Mouse (Mus musculus): ENCODE measurements around the gene Bmp2k. TPM values are rescaled to one million over a fixed set of nuclear protein-coding genes. Genes with fewer than 3 reads are reported as not detected.

The Bmp2k gene
- polyA plus RNA-seq, 1 experiment = 15.5 TPM

DNA sequence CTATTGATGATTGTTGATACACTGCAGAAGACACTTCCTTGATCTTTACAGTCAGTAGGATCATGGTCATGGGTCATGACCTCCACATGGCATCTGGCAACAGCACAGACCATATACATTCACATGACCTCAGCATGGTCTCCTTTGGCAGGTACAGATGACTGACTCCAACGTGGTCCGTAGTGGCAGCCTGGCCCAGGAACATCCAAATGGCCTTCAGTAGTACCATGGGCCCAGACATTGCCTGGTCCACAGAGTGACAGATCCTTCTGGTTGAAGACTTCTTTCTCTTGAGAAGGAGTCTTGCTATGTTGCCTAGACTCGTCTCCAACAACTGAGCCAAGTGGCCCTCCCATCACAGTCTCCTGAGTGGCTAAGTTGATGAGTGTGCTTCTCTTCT, 10.6 kb upstream of the Bmp2k start:
- Histone ChIP-seq H3K27me3 (replicated peaks) (no peaks in the 10 kb centered on the region), H3K36me3 (replicated peaks; ENCODE audit: low read length) (no peaks in the 10 kb centered on the region), H3K4me3 (replicated peaks) (peak overlapping the region; percentile 64), H3K9me3 (no peaks in the 10 kb centered on the region), H3K4me1 (peaks cover 58% of the 10 kb centered on the region)
- TF ChIP-seq FLI1 (IDR thresholded peaks at IDR 0.05; ENCODE audit: low read length) (no peak), GATA1 (IDR thresholded peaks at IDR 0.05; ENCODE audit: borderline replicate concordance, low read length) (no peak)

DNA sequence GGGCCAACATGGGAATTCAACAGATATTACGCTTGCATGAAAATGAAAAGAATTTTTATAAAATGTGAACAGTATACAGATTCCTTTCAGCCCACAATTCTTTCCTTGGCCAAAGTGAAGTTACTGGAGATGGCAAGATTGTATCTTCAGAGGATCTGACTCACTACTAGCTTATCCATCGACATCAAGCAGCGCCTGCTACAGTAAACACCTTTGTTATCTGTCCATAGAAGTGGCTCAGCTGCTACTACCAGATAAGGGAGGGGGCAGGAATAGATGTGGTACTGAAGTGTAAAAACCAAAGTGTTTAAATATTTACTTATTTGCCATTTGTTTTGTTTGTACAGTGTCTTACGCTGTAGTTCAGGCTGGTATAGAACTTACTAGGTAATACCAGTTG, 8.6 kb upstream of the Bmp2k start:
- Histone ChIP-seq H3K9me3 (no peaks in the 10 kb centered on the region), H3K27me3 (replicated peaks) (no peaks in the 10 kb centered on the region), H3K4me3 (replicated peaks) (no peak overlapping the region), H3K4me1 (peaks cover 55% of the 10 kb centered on the region), H3K36me3 (replicated peaks; ENCODE audit: low read length) (no peaks in the 10 kb centered on the region)
- TF ChIP-seq FLI1 (IDR thresholded peaks at IDR 0.05; ENCODE audit: low read length) = no peak
- TF ChIP-seq GATA1 (IDR thresholded peaks at IDR 0.05; ENCODE audit: borderline replicate concordance, low read length) = no peak

DNA sequence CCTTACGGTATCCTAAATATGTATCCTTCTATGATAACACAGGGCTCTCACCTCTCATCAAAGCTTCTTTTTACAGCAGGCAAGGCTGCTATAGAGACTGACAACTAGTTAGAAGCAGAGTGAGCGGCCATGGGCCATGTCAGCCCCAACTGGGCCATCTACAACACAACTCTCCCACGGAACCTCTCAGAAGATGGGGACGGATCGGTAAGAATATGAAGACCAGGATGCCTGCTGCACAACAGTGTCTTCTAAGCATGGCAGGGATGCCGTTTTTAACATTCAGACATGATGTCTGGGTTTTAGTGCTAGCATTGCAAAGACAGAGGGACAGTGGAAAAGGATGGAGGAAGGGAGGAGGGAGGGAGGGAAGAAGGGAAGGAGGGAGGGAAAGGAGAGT, 6.3 kb upstream of the Bmp2k start:
- Histone ChIP-seq H3K9me3 (no peaks in the 10 kb centered on the region), H3K4me3 (replicated peaks) (no peak overlapping the region), H3K36me3 (replicated peaks; ENCODE audit: low read length) (peaks cover 5% of the 10 kb centered on the region), H3K27me3 (replicated peaks) (no peaks in the 10 kb centered on the region), H3K4me1 (peaks cover 69% of the 10 kb centered on the region)
- no peak for TF ChIP-seq GATA1 (IDR thresholded peaks at IDR 0.05; ENCODE audit: borderline replicate concordance, low read length)

DNA sequence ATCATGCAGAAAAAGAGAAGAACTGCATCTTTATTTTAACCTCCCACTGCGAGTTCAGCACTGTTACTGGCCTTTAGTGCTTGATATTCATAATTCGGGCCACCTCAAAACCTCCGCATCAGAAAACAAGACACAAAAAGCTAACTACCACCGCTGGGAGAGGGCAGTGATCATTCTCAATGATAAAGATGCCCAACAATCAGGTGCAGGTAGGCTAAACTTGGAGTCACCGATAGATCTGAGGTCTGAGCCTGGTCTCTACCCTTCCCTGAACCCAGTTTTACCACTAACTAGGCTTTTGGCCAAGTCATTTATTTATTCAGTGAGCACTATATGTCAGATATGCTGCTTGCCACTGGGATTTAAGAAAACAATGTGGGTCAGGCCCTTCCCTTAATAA, 4.8 kb upstream of the Bmp2k start:
- peaks cover 65% of the 10 kb centered on the region for H3K4me1 ChIP-seq
- no peak overlapping the region for H3K4me3 ChIP-seq (replicated peaks)
- no peaks in the 10 kb centered on the region for H3K27me3 ChIP-seq (replicated peaks)
- H3K9me3 ChIP-seq = no peaks in the 10 kb centered on the region
- TF ChIP-seq FLI1 (IDR thresholded peaks at IDR 0.05; ENCODE audit: low read length) = no peak
- no peak for TF ChIP-seq GATA1 (IDR thresholded peaks at IDR 0.05; ENCODE audit: borderline replicate concordance, low read length)
- peaks cover 5% of the 10 kb centered on the region for H3K36me3 ChIP-seq (replicated peaks; ENCODE audit: low read length)

DNA sequence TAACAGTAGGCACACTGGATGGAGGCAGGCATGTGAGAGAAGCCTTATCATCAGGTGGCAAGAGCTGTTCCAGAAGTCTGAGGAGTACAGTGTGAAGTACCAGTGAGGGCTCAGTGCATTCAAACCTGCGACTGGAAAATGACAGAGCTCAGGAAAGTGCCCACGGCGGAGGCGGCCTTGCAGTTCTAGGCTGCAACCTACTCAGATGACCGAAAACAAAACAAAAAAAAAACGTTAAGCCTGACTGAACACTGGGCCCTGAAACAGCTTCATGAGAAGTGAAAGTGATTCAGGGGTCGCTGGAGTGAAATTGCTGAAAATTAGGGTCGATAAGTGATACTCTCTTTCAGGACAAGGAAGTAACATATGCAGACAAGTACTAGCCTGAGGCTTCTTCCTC, 4.4 kb upstream of the Bmp2k start:
- Histone ChIP-seq H3K9me3 (no peaks in the 10 kb centered on the region), H3K4me3 (replicated peaks) (no peak overlapping the region), H3K27me3 (replicated peaks) (no peaks in the 10 kb centered on the region), H3K4me1 (peaks cover 64% of the 10 kb centered on the region), H3K36me3 (replicated peaks; ENCODE audit: low read length) (peaks cover 5% of the 10 kb centered on the region)
- TF ChIP-seq FLI1 (IDR thresholded peaks at IDR 0.05; ENCODE audit: low read length) = no peak

DNA sequence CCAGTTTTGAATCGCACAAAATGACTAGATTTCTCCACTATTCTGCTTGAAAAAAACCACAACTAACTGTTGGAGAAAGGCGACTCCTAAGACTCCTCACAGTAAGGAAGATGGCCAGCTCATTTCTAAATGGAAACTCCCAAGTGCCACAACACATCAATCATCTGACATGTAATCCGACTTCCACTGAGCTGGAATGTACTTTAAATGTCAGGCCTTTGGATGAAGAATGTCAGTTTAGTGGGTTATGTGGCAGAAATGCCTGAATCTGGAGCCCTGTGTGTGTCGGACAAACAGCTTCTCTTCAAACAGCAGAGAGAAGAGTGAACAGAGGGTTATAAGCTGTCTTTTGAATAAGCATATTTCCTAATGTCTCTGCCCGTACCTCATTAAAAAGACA, 1.7 kb upstream of the Bmp2k start:
- Histone ChIP-seq H3K36me3 (replicated peaks; ENCODE audit: low read length) (peaks cover 24% of the 10 kb centered on the region), H3K4me3 (replicated peaks) (peak overlapping the region; percentile 28), H3K4me1 (peaks cover 61% of the 10 kb centered on the region), H3K9me3 (no peaks in the 10 kb centered on the region), H3K27me3 (replicated peaks) (no peaks in the 10 kb centered on the region)
- TF ChIP-seq GATA1 (IDR thresholded peaks at IDR 0.05; ENCODE audit: borderline replicate concordance, low read length) = no peak
- TF ChIP-seq FLI1 (IDR thresholded peaks at IDR 0.05; ENCODE audit: low read length) = no peak

DNA sequence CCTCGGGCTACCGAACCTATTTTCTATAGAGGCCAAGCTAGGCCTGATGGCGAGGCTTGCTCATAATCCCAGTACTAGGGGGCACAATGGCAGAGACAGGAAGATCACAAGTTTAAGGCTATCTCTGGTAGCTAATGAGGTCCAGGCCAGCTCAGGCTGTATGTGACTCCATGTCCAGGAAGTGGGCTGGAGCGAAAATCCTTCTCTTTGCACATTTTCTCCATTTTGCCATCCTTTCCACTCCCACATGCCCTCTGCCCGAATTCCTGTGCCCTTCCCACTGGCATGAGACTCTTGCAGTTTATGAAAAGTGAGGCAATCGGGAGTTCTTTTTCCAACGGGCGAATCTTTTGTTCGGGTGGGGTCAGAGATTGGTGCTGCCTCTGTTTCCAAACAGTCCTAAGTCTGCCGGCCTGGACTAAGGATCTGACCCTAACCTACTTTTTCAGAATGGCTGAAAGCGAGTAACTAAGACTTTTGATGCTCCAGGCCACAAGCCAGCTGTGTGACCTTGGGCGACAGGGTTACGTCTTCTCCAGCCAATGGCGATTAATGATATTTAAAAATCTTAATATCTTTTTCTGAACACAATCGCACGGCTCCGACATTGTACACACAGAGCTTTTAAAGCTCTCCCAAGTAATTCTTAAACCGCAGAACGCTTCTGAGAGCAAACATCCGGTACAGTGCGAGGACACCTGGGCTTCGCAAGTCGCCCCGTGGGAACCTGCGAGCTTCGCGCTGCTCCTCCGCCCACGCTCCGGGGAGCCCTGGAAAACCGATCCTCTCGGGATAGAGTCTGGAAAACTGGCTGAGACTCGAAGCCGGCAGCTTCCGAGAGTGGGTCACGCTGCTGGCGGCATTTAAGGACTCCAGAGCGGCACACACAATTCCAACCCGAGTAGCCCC, 834 bp upstream of the Bmp2k start:
- H3K4me1 ChIP-seq = peaks cover 63% of the 10 kb centered on the region

DNA sequence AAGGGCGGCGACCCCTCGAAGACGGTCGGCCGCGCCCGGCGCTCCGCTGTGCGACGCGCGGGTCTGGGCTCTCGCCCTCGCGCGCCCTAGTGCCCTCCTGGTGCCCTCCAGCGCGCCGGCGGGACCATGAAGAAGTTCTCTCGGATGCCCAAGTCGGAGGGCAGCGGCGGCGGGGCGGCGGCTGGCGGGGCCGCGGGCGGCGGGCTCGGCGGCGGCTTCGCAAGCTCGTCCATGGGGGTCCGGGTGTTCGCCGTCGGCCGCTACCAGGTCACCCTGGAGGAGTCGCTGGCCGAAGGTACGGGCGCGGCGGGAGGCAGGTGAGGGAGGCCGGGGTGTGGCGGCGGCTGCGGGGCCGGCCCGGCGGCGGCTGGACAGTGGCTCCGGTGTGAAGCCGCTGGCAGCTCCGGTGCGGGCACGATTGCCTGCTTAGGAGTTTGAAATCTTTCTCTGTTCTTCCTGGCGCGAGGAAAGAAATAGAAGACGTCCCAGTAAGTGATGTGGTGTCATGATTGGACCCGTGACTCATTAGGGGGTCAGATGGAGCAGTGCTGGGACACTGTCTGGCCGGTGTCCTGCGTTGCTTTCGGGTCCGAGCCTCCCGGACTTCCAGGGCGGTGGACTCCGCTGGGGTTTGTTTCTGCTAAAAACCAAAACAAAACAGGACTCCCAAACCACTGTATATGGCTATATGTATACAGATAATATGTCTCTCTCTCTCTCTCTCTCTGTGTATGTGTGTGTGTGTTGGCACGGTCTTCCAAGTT, 495 bp downstream of the Bmp2k start:
- Histone ChIP-seq H3K27me3 (replicated peaks) (no peaks in the 10 kb centered on the region), H3K4me1 (peaks cover 72% of the 10 kb centered on the region), H3K9me3 (no peaks in the 10 kb centered on the region), H3K4me3 (replicated peaks) (peak overlapping the region; percentile 98), H3K36me3 (replicated peaks; ENCODE audit: low read length) (peaks cover 46% of the 10 kb centered on the region)
- TF ChIP-seq GATA1 (IDR thresholded peaks at IDR 0.05; ENCODE audit: borderline replicate concordance, low read length) (no peak), FLI1 (IDR thresholded peaks at IDR 0.05; ENCODE audit: low read length) (no peak)

More for the DNA sequence above, 834 bp upstream of the Bmp2k start:
- no peaks in the 10 kb centered on the region for H3K27me3 ChIP-seq (replicated peaks)
- H3K36me3 ChIP-seq (replicated peaks; ENCODE audit: low read length) = peaks cover 33% of the 10 kb centered on the region
- no peaks in the 10 kb centered on the region for H3K9me3 ChIP-seq
- peak overlapping the region; percentile 98 for H3K4me3 ChIP-seq (replicated peaks)
- TF ChIP-seq GATA1 (IDR thresholded peaks at IDR 0.05; ENCODE audit: borderline replicate concordance, low read length) = no peak
- TF ChIP-seq FLI1 (IDR thresholded peaks at IDR 0.05; ENCODE audit: low read length) = no peak

DNA sequence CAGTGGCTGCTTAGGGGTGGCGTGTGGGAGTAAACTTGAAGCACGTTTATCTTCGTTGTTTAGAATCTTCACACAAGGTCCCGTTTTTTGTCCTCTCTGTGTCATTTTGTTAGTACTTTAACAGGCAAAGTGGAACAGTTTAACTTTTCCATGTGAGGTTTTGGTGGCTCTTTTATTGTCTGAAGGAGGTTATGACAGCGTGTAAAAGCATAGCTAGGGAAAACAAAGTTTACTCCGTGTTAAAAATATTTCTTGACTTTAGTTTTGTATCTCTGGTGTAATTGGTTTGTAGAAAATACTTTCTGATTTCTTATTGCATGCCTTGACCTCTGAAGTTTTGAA, 1.0 kb downstream of the Bmp2k start:
- H3K27me3 ChIP-seq (replicated peaks) = no peaks in the 10 kb centered on the region
- peaks cover 72% of the 10 kb centered on the region for H3K4me1 ChIP-seq
- peak overlapping the region; percentile 98 for H3K4me3 ChIP-seq (replicated peaks)
- H3K9me3 ChIP-seq = no peaks in the 10 kb centered on the region
- TF ChIP-seq FLI1 (IDR thresholded peaks at IDR 0.05; ENCODE audit: low read length) (no peak), GATA1 (IDR thresholded peaks at IDR 0.05; ENCODE audit: borderline replicate concordance, low read length) (no peak)
- peaks cover 50% of the 10 kb centered on the region for H3K36me3 ChIP-seq (replicated peaks; ENCODE audit: low read length)

DNA sequence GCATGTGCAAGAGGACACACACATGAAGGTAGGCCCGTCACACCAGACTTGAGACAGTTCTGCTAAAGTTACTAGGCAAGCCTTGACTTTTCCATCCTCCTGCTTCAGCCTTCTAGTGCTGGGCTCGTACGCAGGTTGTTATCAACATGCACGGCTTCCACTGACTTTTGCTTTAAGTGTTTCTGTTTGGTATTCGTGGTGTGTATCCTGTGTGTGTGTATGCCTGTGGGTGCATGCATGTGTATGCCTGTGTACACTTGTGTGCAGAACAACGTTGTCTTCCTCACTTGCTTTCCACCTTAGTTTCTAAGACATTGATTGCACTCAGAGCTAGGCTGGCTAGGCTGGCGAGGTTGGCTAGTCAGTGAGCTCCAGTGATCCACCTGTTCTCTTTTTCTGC, 2.1 kb downstream of the Bmp2k start:
- H3K36me3 ChIP-seq (replicated peaks; ENCODE audit: low read length) = peaks cover 60% of the 10 kb centered on the region
- H3K27me3 ChIP-seq (replicated peaks) = no peaks in the 10 kb centered on the region
- peak overlapping the region; percentile 98 for H3K4me3 ChIP-seq (replicated peaks)
- H3K9me3 ChIP-seq = no peaks in the 10 kb centered on the region
- TF ChIP-seq GATA1 (IDR thresholded peaks at IDR 0.05; ENCODE audit: borderline replicate concordance, low read length) = no peak
- TF ChIP-seq FLI1 (IDR thresholded peaks at IDR 0.05; ENCODE audit: low read length) = no peak
- peaks cover 72% of the 10 kb centered on the region for H3K4me1 ChIP-seq

Measured in megakaryocyte, embryonic 14.5 days (primary cell).